Mouse (Mus musculus): ENCODE results near the gene Dnhd1. TPM values are rescaled to one million over a fixed set of nuclear protein-coding genes. Genes with fewer than 3 reads are reported as not detected.

Dnhd1 gene
- 0.40 and 4.5 TPM in 2 replicates for polyA plus RNA-seq (2011; ENCODE audit: insufficient read depth, insufficient read length, low replicate concordance, missing spikeins)

GRCm38 (mm10) chr7:105650639-105651435 lies at the start of gene Dnhd1:
Gene Dnhd1 (plus strand): TSS chr7:105650827.
- peak within 1 kb of the TSS; percentile 65 for H3K4me3 ChIP-seq (replicated peaks; ENCODE audit: control insufficient read depth, low read depth, low read length)
- TF ChIP-seq CTCF (IDR thresholded peaks at IDR 0.05; ENCODE audit: control insufficient read depth, insufficient read depth, low read length) (peak; percentile 55), POLR2A (IDR thresholded peaks at IDR 0.05; ENCODE audit: borderline replicate concordance, control insufficient read depth, low read depth, low read length) (no peak)
- H3K27ac ChIP-seq (ENCODE audit: control insufficient read depth, insufficient read depth, low read depth, low read length, poor library complexity), result no peak within 1 kb of the TSS
- H3K4me1 ChIP-seq (ENCODE audit: control insufficient read depth, insufficient read depth, low read length), result no peaks in the 10 kb centered on the region
- 2% methylated on average over 17 of the region's 17 CpGs for WGBS

GRCm38 (mm10) chr7:105602860-105603623 lies 47.6 kb upstream of the Dnhd1 start:
- WGBS, result 41% methylated on average over 9 of the region's 9 CpGs
- Histone ChIP-seq H3K27ac (ENCODE audit: control insufficient read depth, insufficient read depth, low read depth, low read length, poor library complexity) (no peak overlapping the region), H3K4me3 (replicated peaks; ENCODE audit: control insufficient read depth, low read depth, low read length) (no peak overlapping the region), H3K4me1 (ENCODE audit: control insufficient read depth, insufficient read depth, low read length) (no peaks in the 10 kb centered on the region)
- TF ChIP-seq CTCF (IDR thresholded peaks at IDR 0.05; ENCODE audit: control insufficient read depth, insufficient read depth, low read length), result peak; percentile 76
- TF ChIP-seq POLR2A (IDR thresholded peaks at IDR 0.05; ENCODE audit: borderline replicate concordance, control insufficient read depth, low read depth, low read length), result no peak

GRCm38 (mm10) chr7:105608467-105608866 lies 42.2 kb upstream of the Dnhd1 start:
- Histone ChIP-seq H3K4me1 (ENCODE audit: control insufficient read depth, insufficient read depth, low read length) (no peaks in the 10 kb centered on the region), H3K27ac (ENCODE audit: control insufficient read depth, insufficient read depth, low read depth, low read length, poor library complexity) (no peak overlapping the region), H3K4me3 (replicated peaks; ENCODE audit: control insufficient read depth, low read depth, low read length) (no peak overlapping the region)
- no peak for TF ChIP-seq POLR2A (IDR thresholded peaks at IDR 0.05; ENCODE audit: borderline replicate concordance, control insufficient read depth, low read depth, low read length)
- 14% methylated on average over 3 of the region's 3 CpGs for WGBS

GRCm38 (mm10) chr7:105611767-105612166 lies 38.9 kb upstream of the Dnhd1 start:
- TF ChIP-seq CTCF (IDR thresholded peaks at IDR 0.05; ENCODE audit: control insufficient read depth, insufficient read depth, low read length) (no peak), POLR2A (IDR thresholded peaks at IDR 0.05; ENCODE audit: borderline replicate concordance, control insufficient read depth, low read depth, low read length) (no peak)
- Histone ChIP-seq H3K27ac (ENCODE audit: control insufficient read depth, insufficient read depth, low read depth, low read length, poor library complexity) (no peak overlapping the region), H3K4me3 (replicated peaks; ENCODE audit: control insufficient read depth, low read depth, low read length) (no peak overlapping the region), H3K4me1 (ENCODE audit: control insufficient read depth, insufficient read depth, low read length) (no peaks in the 10 kb centered on the region)
- 77% methylated on average over 1 of the region's 1 CpGs for WGBS

- H3K4me3 ChIP-seq (replicated peaks; ENCODE audit: control insufficient read depth, low read depth, low read length), result no peak overlapping the region
- TF ChIP-seq CTCF (IDR thresholded peaks at IDR 0.05; ENCODE audit: control insufficient read depth, insufficient read depth, low read length), result no peak
- no peak for TF ChIP-seq POLR2A (IDR thresholded peaks at IDR 0.05; ENCODE audit: borderline replicate concordance, control insufficient read depth, low read depth, low read length)
- 68% methylated on average over 1 of the region's 1 CpGs for WGBS
- no peak overlapping the region for H3K27ac ChIP-seq (ENCODE audit: control insufficient read depth, insufficient read depth, low read depth, low read length, poor library complexity)
- H3K4me1 ChIP-seq (ENCODE audit: control insufficient read depth, insufficient read depth, low read length), result no peaks in the 10 kb centered on the region
Measured at GRCm38 (mm10) chr7:105614400-105614799, 36.2 kb upstream of the Dnhd1 start.

- TF ChIP-seq CTCF (IDR thresholded peaks at IDR 0.05; ENCODE audit: control insufficient read depth, insufficient read depth, low read length) (no peak), POLR2A (IDR thresholded peaks at IDR 0.05; ENCODE audit: borderline replicate concordance, control insufficient read depth, low read depth, low read length) (no peak)
- 79% methylated on average over 1 of the region's 1 CpGs for WGBS
- Histone ChIP-seq H3K27ac (ENCODE audit: control insufficient read depth, insufficient read depth, low read depth, low read length, poor library complexity) (no peak overlapping the region), H3K4me1 (ENCODE audit: control insufficient read depth, insufficient read depth, low read length) (no peaks in the 10 kb centered on the region), H3K4me3 (replicated peaks; ENCODE audit: control insufficient read depth, low read depth, low read length) (no peak overlapping the region)
Measured at GRCm38 (mm10) chr7:105615720-105616119, 34.9 kb upstream of the Dnhd1 start.

GRCm38 (mm10) chr7:105616561-105616960 lies 34.1 kb upstream of the Dnhd1 start:
- Histone ChIP-seq H3K27ac (ENCODE audit: control insufficient read depth, insufficient read depth, low read depth, low read length, poor library complexity) (no peak overlapping the region), H3K4me1 (ENCODE audit: control insufficient read depth, insufficient read depth, low read length) (no peaks in the 10 kb centered on the region), H3K4me3 (replicated peaks; ENCODE audit: control insufficient read depth, low read depth, low read length) (no peak overlapping the region)
- 88% methylated on average over 6 of the region's 6 CpGs for WGBS
- TF ChIP-seq POLR2A (IDR thresholded peaks at IDR 0.05; ENCODE audit: borderline replicate concordance, control insufficient read depth, low read depth, low read length) (no peak), CTCF (IDR thresholded peaks at IDR 0.05; ENCODE audit: control insufficient read depth, insufficient read depth, low read length) (no peak)

GRCm38 (mm10) chr7:105617810-105618209 lies 32.8 kb upstream of the Dnhd1 start:
- 93% methylated on average over 22 of the region's 22 CpGs for WGBS
- Histone ChIP-seq H3K27ac (ENCODE audit: control insufficient read depth, insufficient read depth, low read depth, low read length, poor library complexity) (no peak overlapping the region), H3K4me3 (replicated peaks; ENCODE audit: control insufficient read depth, low read depth, low read length) (no peak overlapping the region), H3K4me1 (ENCODE audit: control insufficient read depth, insufficient read depth, low read length) (no peaks in the 10 kb centered on the region)
- TF ChIP-seq POLR2A (IDR thresholded peaks at IDR 0.05; ENCODE audit: borderline replicate concordance, control insufficient read depth, low read depth, low read length) (no peak), CTCF (IDR thresholded peaks at IDR 0.05; ENCODE audit: control insufficient read depth, insufficient read depth, low read length) (no peak)

Data from bone marrow, adult 2 months (tissue).